Mouse (Mus musculus) kidney, adult 2 months (tissue): ENCODE measurements at regions not wholly inside any gene's neighbourhood (a gene's known extent, or its start where the extent isn't known, plus 50 kb on each side); places are given as distances from the start of the nearest gene placed in this dataset.

Source experiments
- CTCF ChIP-seq: fragments of 200-500 bp; conservative IDR thresholded peaks from 2 replicates; pipeline ENCODE4 v1.5.1; 2011; ENCODE audit warnings: low read depth, mild to moderate bottlenecking, control low read depth, low read length, moderate library complexity, mixed read lengths; ENCODE audit not compliant: insufficient read depth, insufficient read length
- POLR2A ChIP-seq: fragments of 200-500 bp; IDR thresholded peaks from one replicate; pipeline ENCODE4 v1.6.1; 2011; ENCODE audit warnings: low read depth, low read length, control low read depth

GRCm38 (mm10) chr11:85976693-85977434, 90.6 kb downstream of the Tbx4 start:
- TF ChIP-seq CTCF (no peak), POLR2A (no peak)
